Mouse (Mus musculus) forebrain, embryonic 16.5 days (tissue): ENCODE measurements at regions not wholly inside any gene's neighbourhood (a gene's known extent, or its start where the extent isn't known, plus 50 kb on each side); places are given as distances from the start of the nearest gene placed in this dataset.

Source experiments
- ATAC-seq: fragments of 200-750 bp; cut with Nextera tagmentation; 2 replicates; pipeline ENCODE4 v1.8.0; 2017; ENCODE audit warnings: mild to moderate bottlenecking, moderate library complexity
- H3K27ac ChIP-seq: fragments of 300-500 bp; sonication (generic); 2 replicates; pipeline ENCODE4 v1.5.1; 2014; ENCODE audit warnings: low read length, control low read depth
- H3K27me3 ChIP-seq: fragments of 300-500 bp; sonication (generic); replicated peaks from 2 replicates; pipeline ENCODE4 v1.6.1; 2014; ENCODE audit warnings: low read length; ENCODE audit not compliant: control insufficient read depth, insufficient read depth
- H3K36me3 ChIP-seq: fragments of 300-500 bp; sonication (generic); 2 replicates; pipeline ENCODE4 v1.6.1; 2014; ENCODE audit not compliant: control insufficient read depth, insufficient read depth
- H3K4me1 ChIP-seq: fragments of 300-500 bp; sonication (generic); replicated peaks from 2 replicates; pipeline ENCODE4 v1.6.1; 2014; ENCODE audit warnings: low read length; ENCODE audit not compliant: control insufficient read depth, insufficient read depth
- H3K4me2 ChIP-seq: fragments of 300-500 bp; sonication (generic); 2 replicates; pipeline ENCODE4 v1.6.1; 2014; ENCODE audit warnings: mild to moderate bottlenecking, low read length, control low read depth
- H3K4me3 ChIP-seq: fragments of 300-500 bp; sonication (generic); replicated peaks from 2 replicates; pipeline ENCODE4 v1.5.1; 2014; ENCODE audit warnings: mild to moderate bottlenecking, low read length, control low read depth
- H3K9ac ChIP-seq: fragments of 300-500 bp; sonication (generic); replicated peaks from 2 replicates; pipeline ENCODE4 v1.6.1; 2014; ENCODE audit warnings: low read depth, low read length, control low read depth
- H3K9me3 ChIP-seq: fragments of 300-500 bp; sonication (generic); 2 replicates; pipeline ENCODE4 v1.6.1; 2016; ENCODE audit warnings: low read length; ENCODE audit not compliant: control insufficient read depth
- WGBS: fragments of 180-500 bp; shearing (Covaris S2); extraction: QIAGEN DNeasy Blood & Tissue Kit; methylation state at CpG from one replicate; pipeline ENCODE4 v1.1.7; 2014; 5-methylcytosine and 5-hydroxymethylcytosine counted together

DNA sequence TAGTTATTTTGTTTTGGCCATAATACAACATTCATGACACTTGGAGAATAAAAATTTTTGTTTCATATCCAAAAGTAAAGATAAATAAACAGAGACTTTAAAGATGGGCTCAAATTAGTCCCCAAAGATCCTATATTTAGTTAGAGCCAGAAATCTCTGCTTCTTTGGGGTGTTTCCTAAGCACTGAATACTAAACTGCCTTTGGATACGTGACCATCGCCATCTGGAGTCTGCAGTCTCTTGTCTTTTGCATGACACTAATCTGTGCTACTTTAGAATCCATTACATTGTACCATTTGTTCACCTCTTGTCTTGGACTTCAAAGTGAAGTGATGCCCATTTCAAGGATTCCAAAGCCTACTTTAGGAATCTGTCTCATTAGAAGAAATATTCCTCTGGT, 92.5 kb upstream of the Ift57 start:
- no peaks in the 10 kb centered on the region; the same call in 1 of the 2 replicates for H3K9me3 ChIP-seq
- H3K9ac ChIP-seq: no peak overlapping the region
- WGBS: 65% methylated on average over 2 of the region's 2 CpGs
- H3K27me3 ChIP-seq: no peaks in the 10 kb centered on the region
- H3K27ac ChIP-seq: no peak overlapping the region
- H3K4me2 ChIP-seq: no peak overlapping the region
- H3K4me1 ChIP-seq: no peaks in the 10 kb centered on the region
- no peaks in the 10 kb centered on the region for H3K36me3 ChIP-seq
- H3K4me3 ChIP-seq: no peak overlapping the region
- no peak for ATAC-seq

DNA sequence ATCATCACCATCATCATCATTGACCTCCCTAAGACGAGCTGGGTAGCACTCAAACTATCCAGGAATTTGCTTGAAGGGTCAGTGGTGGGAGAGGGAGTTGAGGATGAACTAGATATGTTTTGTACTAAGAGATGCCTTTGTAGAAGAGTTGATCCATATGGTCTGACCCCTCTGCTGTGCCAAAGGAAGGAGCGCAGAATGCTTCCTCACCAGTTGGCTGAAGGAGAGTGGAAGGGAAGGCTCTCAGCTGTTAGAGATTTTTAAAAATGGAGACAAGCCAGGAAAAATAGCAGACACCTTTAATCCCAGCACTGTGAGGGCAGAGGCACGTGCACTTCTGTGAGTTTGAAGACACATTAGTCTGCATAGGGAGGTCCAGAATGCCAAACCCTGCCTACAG, 84.2 kb upstream of the Ift57 start:
- Histone ChIP-seq H3K4me1 (no peaks in the 10 kb centered on the region), H3K27ac (no peak overlapping the region), H3K9ac (no peak overlapping the region), H3K27me3 (no peaks in the 10 kb centered on the region), H3K9me3 (peaks cover 3% of the 10 kb centered on the region; the same call in 1 of the 2 replicates), H3K4me3 (no peak overlapping the region), H3K4me2 (no peak overlapping the region), H3K36me3 (no peaks in the 10 kb centered on the region)
- ATAC-seq: no peak
- 73% methylated on average over 3 of the region's 3 CpGs for WGBS

DNA sequence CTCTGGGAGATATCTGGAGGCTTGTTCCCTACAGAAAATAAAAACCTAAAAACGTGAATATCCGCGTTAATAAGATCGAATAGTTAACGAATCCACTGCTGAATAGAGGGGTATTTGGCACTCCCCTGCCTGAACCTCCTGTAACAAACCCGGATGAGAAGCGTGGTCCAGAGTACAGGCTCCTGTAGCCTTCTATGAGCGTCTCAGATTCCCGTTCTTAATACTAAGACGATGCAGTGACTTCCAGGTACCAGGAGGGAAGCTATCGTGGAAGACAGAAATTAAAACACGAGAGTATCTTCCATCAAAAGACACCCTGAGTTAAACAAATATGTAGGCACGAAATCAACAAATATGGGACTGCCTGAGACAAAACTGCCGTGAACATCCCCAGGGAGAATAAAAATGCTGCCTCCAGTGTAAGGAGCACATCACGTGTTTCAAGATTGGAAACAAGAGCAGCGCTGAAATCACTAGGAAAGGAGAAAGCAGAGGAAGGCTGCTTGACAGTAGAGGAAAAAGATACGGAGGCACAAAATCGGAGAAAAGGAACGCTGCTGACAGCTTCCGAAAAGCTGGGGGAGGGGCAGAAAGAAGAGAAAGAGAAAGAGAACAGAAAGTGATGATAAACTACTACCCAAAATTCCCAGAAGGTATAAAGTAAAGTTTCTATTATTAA, 83.6 kb upstream of the Ift57 start:
- no peaks in the 10 kb centered on the region for H3K36me3 ChIP-seq
- H3K9ac ChIP-seq: no peak overlapping the region
- no peak overlapping the region for H3K27ac ChIP-seq
- no peak for ATAC-seq
- 79% methylated on average over 20 of the region's 20 CpGs for WGBS
- H3K27me3 ChIP-seq: no peaks in the 10 kb centered on the region
- no peaks in the 10 kb centered on the region for H3K4me1 ChIP-seq
- no peak overlapping the region for H3K4me2 ChIP-seq
- no peak overlapping the region for H3K4me3 ChIP-seq
- peaks cover 3% of the 10 kb centered on the region; the same call in 1 of the 2 replicates for H3K9me3 ChIP-seq

DNA sequence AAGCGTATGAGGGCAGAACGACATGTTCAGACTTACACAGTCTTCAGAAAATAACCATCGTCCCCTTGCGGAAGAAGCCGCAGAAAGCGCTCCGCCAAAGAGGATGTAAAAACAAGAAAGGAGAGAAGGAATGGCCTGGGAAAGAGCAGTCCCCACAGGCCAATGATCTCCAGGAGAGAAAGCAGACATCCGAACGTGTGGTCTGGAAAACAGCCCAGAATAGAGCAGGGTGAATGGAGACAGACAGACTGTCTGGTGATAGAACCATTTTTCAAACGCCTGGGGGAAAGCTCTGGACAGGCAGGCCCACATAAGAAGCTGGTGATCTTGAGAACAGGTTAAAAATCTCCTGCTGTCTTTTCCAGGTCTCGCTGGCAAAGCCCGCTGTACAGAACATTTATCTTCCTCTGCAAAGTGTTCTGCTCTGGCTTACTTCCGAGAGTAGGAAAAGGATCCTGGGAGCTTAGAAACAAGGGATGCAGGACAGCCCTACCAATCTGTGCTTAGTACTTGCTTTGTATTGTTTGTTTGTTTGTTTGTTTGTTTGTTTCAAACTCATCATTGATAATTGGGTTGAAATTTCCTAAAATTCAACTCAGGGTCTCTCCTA, 82.7 kb upstream of the Ift57 start:
- Histone ChIP-seq H3K9me3 (peaks cover 3% of the 10 kb centered on the region; the same call in 1 of the 2 replicates), H3K36me3 (no peaks in the 10 kb centered on the region), H3K27ac (no peak overlapping the region), H3K4me2 (no peak overlapping the region), H3K4me3 (no peak overlapping the region), H3K27me3 (no peaks in the 10 kb centered on the region), H3K9ac (no peak overlapping the region), H3K4me1 (no peaks in the 10 kb centered on the region)
- 67% methylated on average over 13 of the region's 13 CpGs for WGBS
- ATAC-seq: no peak

DNA sequence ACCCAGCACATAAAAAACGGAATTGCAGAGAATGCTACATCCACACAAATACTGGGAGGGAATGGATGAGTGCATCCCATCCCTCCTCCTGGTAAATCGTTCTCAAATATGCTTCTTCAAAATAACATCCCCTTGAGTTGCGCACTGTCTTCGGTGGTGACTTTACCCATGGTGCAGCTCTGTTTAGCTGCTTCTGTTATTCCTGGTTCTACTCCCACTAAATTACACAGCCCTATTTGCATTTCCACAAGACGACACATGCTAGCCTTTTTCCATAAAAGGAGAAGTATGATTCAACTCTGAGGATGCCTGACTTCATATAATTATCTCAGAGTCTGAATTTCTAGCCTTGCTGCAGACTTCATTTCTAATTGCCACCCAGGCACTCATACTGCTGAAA, 65.5 kb upstream of the Ift57 start:
- Histone ChIP-seq H3K4me2 (no peak overlapping the region), H3K4me1 (peaks cover 6% of the 10 kb centered on the region; the same call in 1 of the 2 replicates), H3K4me3 (no peak overlapping the region), H3K27me3 (no peaks in the 10 kb centered on the region), H3K36me3 (no peaks in the 10 kb centered on the region), H3K9me3 (no peaks in the 10 kb centered on the region), H3K9ac (no peak overlapping the region), H3K27ac (no peak overlapping the region)
- 81% methylated on average over 5 of the region's 5 CpGs for WGBS
- peak; percentile 51; the same call in 1 of the 2 replicates for ATAC-seq

DNA sequence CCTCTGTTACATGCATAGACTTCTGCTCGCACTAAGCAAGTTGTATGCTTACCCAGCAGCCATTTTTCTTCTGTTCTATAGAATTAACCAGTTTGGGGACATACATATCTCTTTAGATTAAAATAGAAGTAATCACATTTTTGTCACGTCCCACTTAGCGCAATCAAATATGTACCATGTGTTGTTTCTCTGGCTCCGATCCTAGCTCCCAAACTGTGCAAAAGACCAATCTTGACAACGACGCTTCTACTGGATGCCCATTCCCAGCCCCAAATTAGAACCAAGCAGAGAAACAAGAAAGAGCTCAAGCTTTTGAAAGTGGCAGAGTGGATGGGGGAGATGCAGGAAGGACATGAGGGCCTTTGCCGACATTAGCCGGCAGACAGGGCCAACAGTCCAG, 63.5 kb upstream of the Ift57 start:
- no peaks in the 10 kb centered on the region for H3K9me3 ChIP-seq
- H3K9ac ChIP-seq: no peak overlapping the region
- peak; percentile 46; the same call in 1 of the 2 replicates for ATAC-seq
- H3K27me3 ChIP-seq: no peaks in the 10 kb centered on the region
- no peak overlapping the region for H3K27ac ChIP-seq
- H3K4me3 ChIP-seq: no peak overlapping the region
- no peak overlapping the region for H3K4me2 ChIP-seq
- no peaks in the 10 kb centered on the region for H3K36me3 ChIP-seq
- WGBS: 72% methylated on average over 8 of the region's 8 CpGs
- peaks cover 6% of the 10 kb centered on the region; the same call in 1 of the 2 replicates for H3K4me1 ChIP-seq

DNA sequence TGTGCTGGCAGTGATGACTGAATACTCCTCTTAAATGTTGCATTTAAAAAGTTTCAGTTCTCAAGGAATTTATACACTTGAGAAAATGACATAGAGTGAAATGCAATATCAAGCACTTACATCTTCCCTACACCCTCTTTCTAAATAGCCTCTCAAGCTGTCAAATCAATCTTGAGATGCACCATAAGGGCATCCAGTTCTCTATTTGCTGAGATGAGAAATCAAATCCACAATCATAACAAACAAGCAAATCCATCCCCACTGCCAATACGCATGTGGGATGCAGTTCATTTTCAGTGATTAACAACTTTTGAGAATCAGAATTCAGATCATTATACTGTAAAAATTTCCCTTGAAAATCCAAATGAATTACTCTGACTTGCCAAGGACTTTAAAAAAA, 62.6 kb upstream of the Ift57 start:
- Histone ChIP-seq H3K9me3 (no peaks in the 10 kb centered on the region), H3K4me1 (0 out of 2 replicates have a peak, but pooled peaks cover 3% of the 10 kb centered on the region), H3K36me3 (no peaks in the 10 kb centered on the region), H3K27me3 (no peaks in the 10 kb centered on the region), H3K4me3 (no peak overlapping the region), H3K9ac (no peak overlapping the region), H3K4me2 (no peak overlapping the region), H3K27ac (no peak overlapping the region)
- peak; percentile 52 for ATAC-seq
- 60% methylated on average over 1 of the region's 1 CpGs for WGBS

DNA sequence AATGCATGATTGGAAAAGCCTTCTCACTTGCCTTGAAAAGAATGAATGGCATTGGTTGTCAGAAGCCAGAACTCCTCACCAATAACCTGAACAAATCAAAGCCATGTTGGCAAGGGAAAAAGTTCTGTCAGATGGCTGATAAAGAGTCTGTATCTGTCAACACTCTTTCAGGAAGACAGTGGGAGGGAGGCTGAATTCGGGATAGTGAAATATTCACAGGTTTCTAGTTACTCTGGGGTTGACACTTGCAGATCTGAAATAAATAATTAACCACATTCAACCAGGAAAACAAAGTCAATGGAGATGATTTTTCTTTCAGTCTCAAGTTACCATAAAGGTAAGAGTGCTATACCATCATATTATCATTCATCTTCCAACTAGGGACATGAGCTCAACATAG, 56.3 kb upstream of the Ift57 start:
- H3K9me3 ChIP-seq: no peaks in the 10 kb centered on the region
- WGBS: 70% methylated on average over 1 of the region's 1 CpGs
- no peaks in the 10 kb centered on the region for H3K4me1 ChIP-seq
- no peak overlapping the region for H3K9ac ChIP-seq
- no peak overlapping the region for H3K4me3 ChIP-seq
- no peaks in the 10 kb centered on the region for H3K36me3 ChIP-seq
- no peak overlapping the region for H3K4me2 ChIP-seq
- H3K27me3 ChIP-seq: no peaks in the 10 kb centered on the region
- no peak for ATAC-seq
- H3K27ac ChIP-seq: no peak overlapping the region

DNA sequence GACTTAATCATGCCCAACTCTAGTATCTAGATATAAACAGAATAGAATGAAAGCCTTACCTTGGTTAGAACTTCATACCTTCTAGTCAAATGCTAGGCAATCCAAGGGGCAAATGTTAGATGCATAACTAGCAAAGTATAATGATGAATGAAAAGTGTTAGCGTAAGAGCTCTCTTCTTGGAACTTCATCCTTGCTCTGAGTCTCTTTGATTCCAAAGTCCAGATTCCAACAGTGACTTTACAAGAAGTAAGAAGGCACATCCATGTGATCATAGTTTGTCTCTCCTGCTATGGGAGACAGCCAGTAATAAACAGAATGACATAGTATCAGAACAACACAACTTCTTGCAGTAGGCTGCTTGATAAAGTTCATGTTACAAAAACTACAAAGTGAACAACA, 54.6 kb upstream of the Ift57 start:
- Histone ChIP-seq H3K9me3 (no peaks in the 10 kb centered on the region), H3K4me3 (no peak overlapping the region), H3K36me3 (no peaks in the 10 kb centered on the region), H3K9ac (no peak overlapping the region), H3K4me2 (no peak overlapping the region), H3K27ac (no peak overlapping the region), H3K27me3 (no peaks in the 10 kb centered on the region), H3K4me1 (no peaks in the 10 kb centered on the region)
- ATAC-seq: no peak
- WGBS: 100% methylated on average over 1 of the region's 1 CpGs
